Mouse (Mus musculus): ENCODE measurements at regions not wholly inside any gene's neighbourhood (a gene's known extent, or its start where the extent isn't known, plus 50 kb on each side); places are given as distances from the start of the nearest gene placed in this dataset.

- TF ChIP-seq GATA1 (IDR thresholded peaks at IDR 0.05; ENCODE audit: borderline replicate concordance, low read length) (no peak), FLI1 (IDR thresholded peaks at IDR 0.05; ENCODE audit: low read length) (no peak)
Measured at GRCm38 (mm10) chr11:18715851-18716126, 303.0 kb downstream of the Meis1 start.

Measured in megakaryocyte, embryonic 14.5 days (primary cell).